Mouse (Mus musculus): ENCODE results near the gene Cldn9.

GRCm38 (mm10) chr17:23665511-23665910 is 18.3 kb downstream of the Cldn9 start:
- no peak for TF ChIP-seq CTCF (IDR thresholded peaks at IDR 0.05)
- TF ChIP-seq POLR2A (IDR thresholded peaks at IDR 0.05; ENCODE audit: insufficient read depth, low read depth, low read length) = no peak

Measured in heart, adult 2 months (tissue).